Mouse (Mus musculus) hindbrain, postnatal 0 days (tissue): ENCODE results near the gene Ift122. TPM values are rescaled to one million over a fixed set of nuclear protein-coding genes. Genes with fewer than 3 reads are reported as not detected.
A peak's percentile ranks its signal among the peaks of the same experiment; 100 is the strongest.

Source experiments
- ATAC-seq: fragments of 200-750 bp; cut with Nextera tagmentation; 2 replicates; pipeline ENCODE4 v1.8.0; 2017; ENCODE audit warnings: mild to moderate bottlenecking, moderate TSS enrichment, moderate library complexity
- DNase-seq: peaks from one replicate; pipeline ENCODE4 v3.0.0-alpha.2; 2015; ENCODE audit warnings: low spot score
- H3K27ac ChIP-seq: fragments of 300-500 bp; sonication (generic); 2 replicates; pipeline ENCODE4 v1.5.1; 2014; ENCODE audit warnings: mild to moderate bottlenecking
- H3K27me3 ChIP-seq: fragments of 300-500 bp; sonication (generic); 2 replicates; pipeline ENCODE4 v1.6.1; 2014; ENCODE audit warnings: low read length, mixed read lengths; ENCODE audit not compliant: insufficient read depth
- H3K36me3 ChIP-seq: fragments of 300-500 bp; sonication (generic); 2 replicates; pipeline ENCODE4 v1.6.1; 2014; ENCODE audit warnings: low read length, mixed read lengths; ENCODE audit not compliant: insufficient read depth
- H3K4me1 ChIP-seq: fragments of 300-500 bp; sonication (generic); 2 replicates; pipeline ENCODE4 v1.6.1; 2014; ENCODE audit warnings: antibody characterized with exemption, low read length, mixed read lengths; ENCODE audit not compliant: insufficient read depth
- H3K4me2 ChIP-seq: fragments of 300-500 bp; sonication (generic); 2 replicates; pipeline ENCODE4 v1.6.1; 2014; ENCODE audit warnings: low read depth, mild to moderate bottlenecking, low read length, moderate library complexity, mixed read lengths
- H3K4me3 ChIP-seq: fragments of 300-500 bp; sonication (generic); 2 replicates; pipeline ENCODE4 v1.5.1; 2014; ENCODE audit warnings: low read length
- H3K9ac ChIP-seq: fragments of 300-500 bp; sonication (generic); replicated peaks from 2 replicates; pipeline ENCODE4 v1.6.1; 2014; ENCODE audit warnings: mild to moderate bottlenecking, low read length, moderate library complexity, mixed read lengths
- H3K9me3 ChIP-seq: fragments of 300-500 bp; sonication (generic); 2 replicates; pipeline ENCODE4 v1.6.1; 2016; ENCODE audit warnings: low read length, mixed read lengths
- CTCF ChIP-seq: IDR thresholded peaks from 2 replicates; pipeline ENCODE4 v1.5.1; 2016; ENCODE audit warnings: antibody characterized with exemption, control low read depth, low read depth
- WGBS: fragments of 180-500 bp; shearing (Covaris S2); extraction: QIAGEN DNeasy Blood & Tissue Kit; methylation state at CpG from one replicate; pipeline ENCODE4 v1.1.7; 2014; 5-methylcytosine and 5-hydroxymethylcytosine counted together
- polyA plus RNA-seq: library from polyadenylated mRNA; unstranded; fragments of >200 nt; fragmentation: Nextera tagmentation; extraction: Ambion mirVana; gene quantifications from 2 replicates; pipeline ENCODE4 v1.2.1, GENCODE M21; 2015
- total RNA-seq: library from RNA; depleted of rRNA; stranded (reverse); fragments of >200 nt; gene quantifications from 2 replicates; pipeline ENCODE4 v1.2.3, GENCODE M21; 2014

Gene Ift122
- total and polyA plus RNA-seq, 2 experiments from 2014 or later = 19.7 to 29.3 TPM

- H3K9ac ChIP-seq = no peak overlapping the region
- no peak overlapping the region for H3K4me3 ChIP-seq
- no peak for ATAC-seq
- 67% methylated on average over 7 of the region's 7 CpGs for WGBS
- no peaks in the 10 kb centered on the region for H3K9me3 ChIP-seq
- no peak for DNase-seq
- no peak overlapping the region for H3K4me2 ChIP-seq
- H3K36me3 ChIP-seq = no peaks in the 10 kb centered on the region
- H3K27ac ChIP-seq = no peak overlapping the region
- H3K27me3 ChIP-seq = no peaks in the 10 kb centered on the region
- no peak for TF ChIP-seq CTCF
- H3K4me1 ChIP-seq = peaks cover 14% of the 10 kb centered on the region
Observed at GRCm38 (mm10) chr6:115959151-115959691, 106.0 kb downstream of the Ift122 start.

- Histone ChIP-seq H3K4me2 (no peak overlapping the region), H3K36me3 (no peaks in the 10 kb centered on the region), H3K27ac (no peak overlapping the region), H3K27me3 (no peaks in the 10 kb centered on the region), H3K4me3 (no peak overlapping the region), H3K9ac (no peak overlapping the region), H3K9me3 (no peaks in the 10 kb centered on the region), H3K4me1 (peaks cover 8% of the 10 kb centered on the region)
- ATAC-seq = no peak
- no peak for DNase-seq
- TF ChIP-seq CTCF = no peak
- 90% methylated on average over 19 of the region's 19 CpGs for WGBS
Observed at GRCm38 (mm10) chr6:115960322-115960721, 107.1 kb downstream of the Ift122 start.

DNA sequence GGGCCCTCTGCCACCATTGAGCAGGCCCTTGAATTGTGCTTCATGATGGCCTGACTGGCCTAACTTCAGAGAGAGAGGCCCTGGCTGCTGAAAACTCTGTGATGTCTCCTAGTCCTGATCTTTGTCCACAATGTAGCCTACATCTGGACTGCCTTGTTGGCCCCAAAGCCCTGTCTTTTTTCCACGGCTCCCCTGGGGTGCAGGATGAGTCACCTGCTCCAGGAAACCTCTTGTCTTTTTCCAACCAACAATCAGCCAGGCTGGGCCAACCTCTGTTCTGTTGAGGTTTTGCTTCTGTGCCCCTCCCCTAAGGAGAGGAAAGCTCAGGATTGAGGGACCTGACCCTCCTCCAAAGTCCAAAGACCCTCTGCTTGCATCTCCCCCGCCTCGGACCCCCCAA is 108.5 kb downstream of the Ift122 start:
- Histone ChIP-seq H3K27me3 (no peaks in the 10 kb centered on the region), H3K4me3 (no peak overlapping the region), H3K9me3 (no peaks in the 10 kb centered on the region), H3K9ac (no peak overlapping the region), H3K27ac (no peak overlapping the region), H3K36me3 (no peaks in the 10 kb centered on the region), H3K4me1 (peaks cover 6% of the 10 kb centered on the region), H3K4me2 (no peak overlapping the region)
- WGBS = 84% methylated on average over 3 of the region's 3 CpGs
- ATAC-seq (no peak), DNase-seq (no peak)
- no peak for TF ChIP-seq CTCF

DNA sequence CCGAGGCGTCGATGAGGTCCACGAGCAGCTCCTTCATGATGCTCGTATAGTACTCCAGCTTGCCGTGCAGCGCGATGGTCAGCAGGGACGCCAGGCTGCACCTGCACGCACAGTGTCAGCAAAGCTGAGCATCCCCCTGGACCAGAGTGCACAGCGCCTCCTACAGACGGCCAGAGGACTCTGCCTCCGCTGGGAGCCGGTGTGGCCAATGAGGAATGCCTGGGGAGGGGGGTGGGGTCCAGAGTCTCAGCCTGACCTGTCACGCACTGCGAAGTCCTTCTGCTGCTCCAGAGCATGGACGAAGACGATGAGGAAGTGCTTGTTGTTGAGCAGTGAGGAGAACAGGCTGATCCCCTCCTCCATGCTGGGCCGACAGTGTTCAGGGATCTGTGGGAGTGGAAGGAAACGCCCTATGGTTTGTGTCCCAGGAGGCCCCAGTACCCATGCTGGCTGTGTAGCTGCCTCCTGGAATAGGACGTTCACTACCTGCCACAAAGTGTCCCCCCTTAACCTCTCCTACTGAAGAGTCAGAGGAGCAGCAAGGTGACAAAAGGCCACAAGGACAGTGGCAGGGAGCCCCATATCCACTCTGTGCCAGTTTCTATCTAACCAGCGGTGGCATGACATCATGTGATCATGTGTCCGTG is 109.3 kb downstream of the Ift122 start:
- Histone ChIP-seq H3K4me1 (no peaks in the 10 kb centered on the region), H3K9ac (no peak overlapping the region), H3K4me3 (no peak overlapping the region), H3K27me3 (no peaks in the 10 kb centered on the region), H3K9me3 (no peaks in the 10 kb centered on the region), H3K4me2 (no peak overlapping the region), H3K27ac (no peak overlapping the region), H3K36me3 (no peaks in the 10 kb centered on the region)
- WGBS = 42% methylated on average over 23 of the region's 23 CpGs
- no peak for DNase-seq
- ATAC-seq = 0 out of 2 replicates have a peak, but pooled peaks have one; percentile 8
- TF ChIP-seq CTCF = peak; percentile 66

DNA sequence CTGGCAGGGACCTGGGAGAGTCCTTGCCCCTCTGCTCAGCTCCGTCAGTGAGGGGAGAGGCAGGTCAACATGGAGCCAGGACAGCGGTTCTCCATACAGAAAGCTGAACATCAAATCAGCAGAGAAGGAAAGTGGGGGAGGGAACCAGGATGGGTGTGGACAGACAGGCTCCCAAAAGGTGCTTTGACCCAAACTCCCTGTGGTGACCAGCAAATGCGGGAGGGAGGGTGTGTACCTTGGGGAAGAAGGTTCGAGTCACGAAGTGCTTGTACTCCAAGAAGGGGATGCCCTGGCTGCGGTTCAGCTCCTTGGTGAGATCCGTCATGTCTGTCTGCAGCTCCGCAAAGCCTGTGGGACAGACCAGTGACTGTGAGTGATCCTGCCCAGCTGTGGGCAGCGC is 110.4 kb downstream of the Ift122 start:
- TF ChIP-seq CTCF = no peak
- Histone ChIP-seq H3K4me3 (no peak overlapping the region), H3K4me1 (no peaks in the 10 kb centered on the region), H3K4me2 (no peak overlapping the region), H3K27me3 (no peaks in the 10 kb centered on the region), H3K9ac (no peak overlapping the region), H3K36me3 (no peaks in the 10 kb centered on the region), H3K9me3 (no peaks in the 10 kb centered on the region), H3K27ac (no peak overlapping the region)
- 78% methylated on average over 9 of the region's 9 CpGs for WGBS
- DNase-seq (no peak), ATAC-seq (no peak)

- no peak overlapping the region for H3K4me3 ChIP-seq
- no peaks in the 10 kb centered on the region for H3K9me3 ChIP-seq
- H3K9ac ChIP-seq = no peak overlapping the region
- TF ChIP-seq CTCF = no peak
- no peak for DNase-seq
- no peaks in the 10 kb centered on the region for H3K27me3 ChIP-seq
- H3K4me2 ChIP-seq = no peak overlapping the region
- no peak for ATAC-seq
- H3K4me1 ChIP-seq = no peaks in the 10 kb centered on the region
- H3K27ac ChIP-seq = no peak overlapping the region
- WGBS = 89% methylated on average over 19 of the region's 19 CpGs
- H3K36me3 ChIP-seq = no peaks in the 10 kb centered on the region
Observed at GRCm38 (mm10) chr6:115966227-115966966, 113.1 kb downstream of the Ift122 start.
